Mouse (Mus musculus) thymus, postnatal 4 days (tissue): ENCODE results near the gene Ammecr1.

Experiments used
- DNase-seq: peaks from one replicate; pipeline ENCODE4 v3.0.0; 2021

The Ammecr1 gene

DNA sequence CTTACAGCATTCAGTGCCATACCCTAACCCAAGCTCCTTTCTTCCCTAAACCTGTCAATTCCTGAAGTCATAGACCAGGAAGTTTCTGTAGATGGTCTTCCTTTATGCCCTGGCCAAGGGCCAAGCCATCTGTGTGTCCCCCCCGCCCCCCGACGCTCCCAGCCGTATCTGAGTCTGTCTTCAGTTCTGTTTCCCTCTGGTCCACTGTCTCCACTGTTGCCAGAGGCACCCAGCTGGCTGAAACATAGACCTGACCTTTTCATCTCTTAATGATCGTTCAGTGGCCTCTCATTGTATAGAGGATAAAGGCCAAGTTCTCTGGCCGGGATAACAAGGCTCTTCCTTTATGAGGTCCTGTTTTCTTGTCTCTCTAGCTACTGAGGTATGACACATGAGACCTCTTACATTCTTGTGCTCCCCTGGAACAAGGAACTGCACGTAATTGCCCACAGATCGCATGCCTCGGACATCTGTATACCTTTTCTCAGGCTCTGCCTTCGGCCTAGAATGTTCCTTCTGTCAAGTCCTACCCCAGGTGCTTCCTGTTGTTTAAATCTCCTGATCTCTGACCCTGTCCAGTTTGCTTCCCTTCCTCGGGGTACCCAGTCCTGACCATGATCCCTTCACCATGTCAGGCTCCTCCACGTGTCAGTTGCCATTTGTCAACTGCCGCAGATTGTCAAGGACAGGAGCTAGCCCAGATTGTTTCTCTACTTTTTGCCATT is 138.2 kb downstream of the Ammecr1 start:
- no peak for DNase-seq

DNA sequence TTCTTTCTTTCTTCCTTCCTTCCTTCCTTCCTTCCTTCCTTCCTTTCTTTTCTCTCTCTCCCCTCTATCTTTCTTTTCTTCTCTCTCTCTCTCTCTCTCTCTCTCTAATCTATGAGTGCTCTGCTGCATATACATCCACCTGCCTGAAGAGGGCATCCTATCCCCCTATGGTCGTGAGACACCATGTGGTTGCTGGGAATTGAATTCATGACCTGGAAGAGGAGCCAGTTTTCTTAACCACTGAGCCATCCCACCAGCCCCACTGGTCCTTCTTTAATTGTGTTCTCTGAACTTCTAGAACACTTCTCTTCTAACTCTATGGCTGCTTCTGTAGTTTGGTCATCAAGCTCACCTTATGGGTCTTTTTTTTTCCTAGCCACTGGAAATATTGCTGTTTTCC is 138.9 kb downstream of the Ammecr1 start:
- DNase-seq, result no peak

GRCm38 (mm10) chrX:142825309-142825708 is 141.2 kb downstream of the Ammecr1 start:
- no peak for DNase-seq

GRCm38 (mm10) chrX:142821846-142822245 is 144.7 kb downstream of the Ammecr1 start:
- peak; percentile 25 for DNase-seq

DNA sequence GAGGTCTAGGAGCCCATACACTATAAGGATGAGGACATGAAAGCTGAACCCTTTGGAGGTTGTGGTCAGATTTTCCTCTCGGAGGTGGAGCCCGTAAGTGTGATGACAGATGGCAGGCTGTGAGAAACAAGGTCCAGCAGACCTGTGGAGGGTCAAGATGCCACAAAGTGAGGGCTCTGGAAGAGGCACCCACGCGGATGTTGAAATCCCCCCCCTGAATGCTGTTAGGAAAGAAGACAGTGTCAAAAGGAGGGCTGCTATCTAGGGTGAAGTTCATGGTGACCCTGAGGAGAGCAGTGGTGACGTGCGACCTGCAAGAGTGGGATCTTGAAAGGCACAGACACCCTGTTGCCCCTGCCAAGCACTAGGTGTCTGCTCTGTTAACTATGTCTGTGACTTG is 145.3 kb downstream of the Ammecr1 start:
- no peak for DNase-seq

DNA sequence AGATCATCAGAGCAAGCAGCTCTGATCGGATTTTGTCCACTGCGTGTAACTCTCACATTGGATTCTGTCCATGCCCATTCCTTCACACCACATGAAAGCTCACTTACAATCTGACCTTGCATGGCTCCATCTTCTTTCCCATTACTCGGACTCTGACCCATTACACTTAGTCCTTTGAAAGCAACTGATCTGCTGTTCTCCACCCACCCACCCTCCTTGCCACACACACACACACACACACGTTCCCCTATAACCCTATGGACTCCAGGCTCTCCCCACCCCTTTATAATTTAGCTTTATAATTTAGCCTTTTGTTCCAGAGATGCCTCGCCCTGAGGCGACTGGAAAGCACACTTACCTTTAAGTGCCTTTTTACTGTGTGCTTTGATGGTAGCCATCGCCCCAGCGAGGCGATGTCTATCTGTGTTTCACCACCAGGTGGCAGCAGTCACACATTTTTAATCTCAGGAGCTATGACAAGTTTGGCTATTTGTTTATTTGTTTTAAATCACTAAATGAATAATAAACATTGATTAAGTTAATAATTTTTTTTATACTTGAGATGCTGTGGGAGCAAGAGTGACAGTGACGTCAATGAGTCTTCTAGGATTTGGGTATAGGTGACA is 148.4 kb downstream of the Ammecr1 start:
- peak; percentile 60 for DNase-seq

- peak; percentile 70 for DNase-seq
Measured at GRCm38 (mm10) chrX:142813146-142813545, 153.4 kb downstream of the Ammecr1 start.

DNA sequence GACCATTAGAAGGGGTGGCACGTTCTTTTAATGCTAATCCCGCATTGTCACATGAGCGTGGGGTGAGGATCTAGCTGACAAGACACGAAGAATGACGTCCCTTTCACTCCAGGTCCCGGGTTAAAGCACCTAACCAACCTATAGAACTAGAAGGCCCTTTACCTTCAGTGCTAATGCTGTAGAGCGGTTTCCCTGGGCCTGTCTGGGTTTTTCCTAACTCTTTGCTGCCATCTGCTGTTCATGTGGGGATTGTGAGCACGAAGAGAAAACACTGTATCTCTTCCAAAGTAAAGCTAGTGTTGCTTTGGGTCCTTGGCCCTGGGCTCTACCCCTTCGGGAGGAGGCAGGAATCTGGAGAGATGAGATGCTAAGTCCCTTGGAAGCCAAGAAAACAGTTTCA is 158.1 kb downstream of the Ammecr1 start:
- DNase-seq, result peak; percentile 54

DNA sequence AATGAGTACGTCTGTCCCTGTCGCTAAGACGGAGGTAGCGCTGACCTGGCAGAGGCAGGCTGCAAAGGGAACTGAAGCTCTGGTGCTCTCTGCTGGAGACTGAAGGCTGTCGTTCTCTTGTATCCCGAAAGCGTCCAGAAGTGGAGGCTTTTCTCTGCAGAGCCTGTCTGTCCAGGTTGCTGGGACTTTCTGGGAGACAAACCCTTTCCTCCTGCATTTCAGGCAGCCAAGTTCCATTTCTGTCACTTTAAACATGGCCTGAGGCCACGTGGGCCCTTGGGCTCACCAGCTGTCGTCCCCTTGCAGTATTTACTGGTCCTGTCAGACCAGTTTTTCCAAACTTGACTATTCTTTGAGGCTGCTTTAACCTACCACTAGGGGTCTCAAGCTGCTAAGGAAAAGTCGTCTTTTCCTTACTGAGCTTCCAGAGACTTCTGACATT is 159.9 kb downstream of the Ammecr1 start:
- no peak for DNase-seq

GRCm38 (mm10) chrX:142806126-142806525 is 160.4 kb downstream of the Ammecr1 start:
- DNase-seq, result no peak

DNA sequence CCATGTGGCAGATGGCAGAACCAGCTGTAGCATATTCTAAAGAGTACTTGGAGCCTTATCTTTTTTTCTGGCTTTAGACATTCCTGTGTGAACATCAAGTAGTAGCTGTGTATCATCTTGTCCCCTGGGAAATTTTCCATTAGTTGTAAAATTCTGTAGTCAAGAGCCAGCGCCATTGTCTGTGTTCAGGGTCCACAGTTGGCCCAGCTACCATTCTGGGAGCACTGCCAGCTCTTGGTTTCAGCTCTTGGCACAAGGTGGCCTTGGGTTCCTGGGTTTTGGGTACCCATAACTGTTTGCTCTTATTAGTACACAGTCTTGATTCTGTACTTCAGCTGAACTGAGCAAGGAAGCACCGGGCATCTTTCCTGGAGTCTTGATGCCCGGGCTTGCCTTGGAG is 161.9 kb downstream of the Ammecr1 start:
- DNase-seq, result no peak
